Mouse (Mus musculus): Measurements from ENCODE around the gene Pih1d2. TPM values are rescaled to one million over a fixed set of nuclear protein-coding genes. Genes with fewer than 3 reads are reported as not detected.
A peak's percentile ranks its signal among the peaks of the same experiment; 100 is the strongest.

The Pih1d2 gene
- total and polyA plus RNA-seq, 3 experiments = 0.39 to 3.7 (median 2.5) TPM

DNA sequence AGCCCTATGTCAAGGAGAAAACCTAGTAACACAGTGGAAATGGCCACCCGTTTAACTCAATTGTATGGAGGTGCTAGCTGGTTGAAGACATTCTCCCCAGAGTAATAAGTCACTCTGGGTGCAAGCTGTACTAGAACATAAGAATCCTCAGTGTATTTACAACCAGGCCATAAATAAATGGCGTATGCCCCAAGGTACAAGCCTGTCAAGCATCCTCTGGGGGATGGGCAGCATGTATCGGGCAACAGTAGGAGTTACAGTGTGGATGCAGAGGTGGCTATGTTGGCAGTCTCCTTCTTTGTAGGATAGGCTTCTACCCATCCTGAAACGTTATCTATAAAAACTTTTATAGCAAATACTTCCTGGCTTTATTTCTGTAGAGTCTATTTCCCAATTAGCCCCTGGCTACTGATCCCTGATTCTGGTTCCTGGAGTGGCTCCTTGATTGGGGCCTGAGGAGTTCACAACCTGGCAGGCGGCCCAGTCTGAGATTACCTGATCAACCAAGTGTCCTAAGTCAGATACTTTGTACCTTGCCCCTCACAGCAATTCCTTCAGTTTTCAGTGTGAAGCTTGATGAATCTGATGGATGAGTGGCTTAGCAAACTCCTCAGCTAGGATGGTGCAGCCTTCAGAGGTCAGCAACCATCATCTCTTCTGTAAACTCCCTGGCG lies 31.8 kb upstream of the Pih1d2 start:
- no peak overlapping the region for H3K4me3 ChIP-seq (ENCODE audit: low read depth, low read length)
- no peaks in the 10 kb centered on the region for H3K36me3 ChIP-seq (replicated peaks)
- no peaks in the 10 kb centered on the region for H3K4me1 ChIP-seq (ENCODE audit: insufficient read depth, low read depth, low read length)
- DNase-seq (ENCODE audit: low spot score) (no peak), ATAC-seq (ENCODE audit: extremely low read depth, insufficient number of reproducible peaks, low FRiP score, poor library complexity, severe bottlenecking) (no peak)
- TF ChIP-seq GATA1 (IDR thresholded peaks at IDR 0.05; ENCODE audit: borderline replicate concordance, low read length) (no peak), GATA2 (IDR thresholded peaks at IDR 0.05; ENCODE audit: borderline replicate concordance, low read depth, low read length) (no peak), POLR2AphosphoS5 (IDR thresholded peaks at IDR 0.05; ENCODE audit: insufficient replicate concordance, low read depth, low read length) (no peak), CTCF (IDR thresholded peaks at IDR 0.05; ENCODE audit: low read depth, low read length) (no peak), TAL1 (conservative IDR thresholded peaks at IDR 0.05; ENCODE audit: low read depth, low read length) (no peak)
- no peaks in the 10 kb centered on the region for H3K9me3 ChIP-seq (replicated peaks)
- peaks cover 36% of the 10 kb centered on the region for H3K27me3 ChIP-seq (ENCODE audit: insufficient read depth, low read length)

DNA sequence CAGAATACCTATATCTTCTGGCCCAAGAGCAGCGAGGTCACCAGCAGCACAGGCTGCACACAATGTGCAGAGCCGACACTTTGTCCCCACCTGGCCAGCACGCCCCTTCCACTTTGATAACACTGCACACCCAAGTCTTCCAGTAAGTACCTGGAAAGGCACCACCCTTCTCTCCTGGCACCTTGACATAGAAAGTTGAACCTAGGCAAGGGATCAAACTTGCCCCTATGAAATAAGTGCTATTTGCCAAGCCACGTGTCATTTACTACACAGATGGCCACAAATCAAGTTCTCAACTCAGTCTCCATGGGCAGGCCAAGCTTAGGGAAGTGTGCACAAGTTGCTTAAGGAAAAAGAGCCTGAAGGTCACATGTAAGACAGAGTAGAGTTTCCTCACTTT lies 30.2 kb upstream of the Pih1d2 start:
- no peaks in the 10 kb centered on the region for H3K4me1 ChIP-seq (ENCODE audit: insufficient read depth, low read depth, low read length)
- DNase-seq (ENCODE audit: low spot score) (no peak), ATAC-seq (ENCODE audit: extremely low read depth, insufficient number of reproducible peaks, low FRiP score, poor library complexity, severe bottlenecking) (no peak)
- no peak overlapping the region for H3K4me3 ChIP-seq (ENCODE audit: low read depth, low read length)
- H3K36me3 ChIP-seq (replicated peaks) = no peaks in the 10 kb centered on the region
- TF ChIP-seq GATA1 (IDR thresholded peaks at IDR 0.05; ENCODE audit: borderline replicate concordance, low read length) (no peak), TAL1 (conservative IDR thresholded peaks at IDR 0.05; ENCODE audit: low read depth, low read length) (no peak), POLR2AphosphoS5 (IDR thresholded peaks at IDR 0.05; ENCODE audit: insufficient replicate concordance, low read depth, low read length) (no peak), GATA2 (IDR thresholded peaks at IDR 0.05; ENCODE audit: borderline replicate concordance, low read depth, low read length) (no peak), CTCF (IDR thresholded peaks at IDR 0.05; ENCODE audit: low read depth, low read length) (no peak)
- H3K27me3 ChIP-seq (ENCODE audit: insufficient read depth, low read length) = peaks cover 36% of the 10 kb centered on the region
- H3K9me3 ChIP-seq (replicated peaks) = no peaks in the 10 kb centered on the region

DNA sequence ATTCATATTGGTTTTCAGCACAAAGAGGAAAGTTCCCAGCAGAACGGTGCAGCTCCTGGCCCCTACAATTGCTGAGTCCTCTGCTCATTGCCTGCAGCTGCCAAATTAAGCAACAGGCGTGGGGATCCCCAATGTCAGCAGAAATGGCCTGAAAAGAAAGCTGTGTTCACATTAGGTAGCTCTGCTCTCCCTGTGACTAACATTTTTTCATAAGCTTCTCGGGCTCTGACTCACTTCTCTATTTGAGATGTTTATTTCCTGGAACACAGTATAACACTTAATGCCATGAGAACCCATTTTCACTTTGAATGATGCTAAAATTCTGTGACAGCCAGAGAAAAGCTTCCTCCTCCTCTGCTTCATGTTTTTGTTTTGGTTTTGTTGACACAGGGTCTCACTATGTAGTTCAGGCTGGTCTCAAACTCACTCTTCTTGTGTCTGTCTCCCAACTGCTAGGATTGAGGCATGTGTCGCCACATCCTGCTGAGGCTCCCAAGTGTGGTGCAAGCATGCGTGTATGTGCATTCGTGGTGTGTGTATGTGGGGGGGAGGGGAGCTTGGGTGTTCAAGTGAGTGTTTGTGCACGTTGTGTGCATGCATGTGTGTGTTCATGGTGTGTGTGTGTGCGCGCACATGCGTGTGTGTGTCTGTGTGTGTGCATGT lies 26.1 kb upstream of the Pih1d2 start:
- Histone ChIP-seq H3K36me3 (replicated peaks) (peaks cover 26% of the 10 kb centered on the region), H3K27me3 (ENCODE audit: insufficient read depth, low read length) (peaks cover 19% of the 10 kb centered on the region), H3K9me3 (replicated peaks) (no peaks in the 10 kb centered on the region), H3K4me3 (ENCODE audit: low read depth, low read length) (no peak overlapping the region), H3K4me1 (ENCODE audit: insufficient read depth, low read depth, low read length) (no peaks in the 10 kb centered on the region)
- TF ChIP-seq TAL1 (conservative IDR thresholded peaks at IDR 0.05; ENCODE audit: low read depth, low read length) (no peak), CTCF (IDR thresholded peaks at IDR 0.05; ENCODE audit: low read depth, low read length) (no peak), GATA1 (IDR thresholded peaks at IDR 0.05; ENCODE audit: borderline replicate concordance, low read length) (no peak), POLR2AphosphoS5 (IDR thresholded peaks at IDR 0.05; ENCODE audit: insufficient replicate concordance, low read depth, low read length) (no peak), GATA2 (IDR thresholded peaks at IDR 0.05; ENCODE audit: borderline replicate concordance, low read depth, low read length) (no peak)
- no peak for DNase-seq (ENCODE audit: low spot score)
- no peak for ATAC-seq (ENCODE audit: extremely low read depth, insufficient number of reproducible peaks, low FRiP score, poor library complexity, severe bottlenecking)

DNA sequence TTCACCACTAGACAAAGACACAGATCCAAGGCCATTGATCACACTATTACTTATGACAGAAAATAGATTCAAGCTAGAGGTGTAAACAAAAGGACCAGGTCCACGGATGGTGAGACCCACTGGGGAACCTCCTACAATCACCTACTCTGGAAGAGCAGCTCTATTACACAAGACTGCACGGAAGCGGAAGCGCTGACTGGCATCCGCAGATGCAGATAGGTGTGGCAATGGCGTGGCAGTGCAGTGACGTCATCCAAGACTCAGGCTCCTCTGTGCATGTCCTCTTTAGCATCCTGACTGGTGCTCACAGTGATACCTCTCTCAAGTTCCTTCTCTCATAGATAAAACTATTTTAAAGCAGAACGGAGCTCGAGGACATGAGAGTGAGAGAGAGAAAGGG lies 24.2 kb upstream of the Pih1d2 start:
- ATAC-seq (ENCODE audit: extremely low read depth, insufficient number of reproducible peaks, low FRiP score, poor library complexity, severe bottlenecking) (no peak), DNase-seq (ENCODE audit: low spot score) (no peak)
- H3K4me1 ChIP-seq (ENCODE audit: insufficient read depth, low read depth, low read length) = no peaks in the 10 kb centered on the region; the same call in 1 of the 2 replicates
- H3K9me3 ChIP-seq (replicated peaks) = no peaks in the 10 kb centered on the region
- peaks cover 44% of the 10 kb centered on the region for H3K36me3 ChIP-seq (replicated peaks)
- TF ChIP-seq POLR2AphosphoS5 (IDR thresholded peaks at IDR 0.05; ENCODE audit: insufficient replicate concordance, low read depth, low read length) = no peak
- TF ChIP-seq TAL1 (conservative IDR thresholded peaks at IDR 0.05; ENCODE audit: low read depth, low read length) = no peak
- H3K27me3 ChIP-seq (ENCODE audit: insufficient read depth, low read length) = peaks cover 8% of the 10 kb centered on the region
- no peak overlapping the region for H3K4me3 ChIP-seq (ENCODE audit: low read depth, low read length)

DNA sequence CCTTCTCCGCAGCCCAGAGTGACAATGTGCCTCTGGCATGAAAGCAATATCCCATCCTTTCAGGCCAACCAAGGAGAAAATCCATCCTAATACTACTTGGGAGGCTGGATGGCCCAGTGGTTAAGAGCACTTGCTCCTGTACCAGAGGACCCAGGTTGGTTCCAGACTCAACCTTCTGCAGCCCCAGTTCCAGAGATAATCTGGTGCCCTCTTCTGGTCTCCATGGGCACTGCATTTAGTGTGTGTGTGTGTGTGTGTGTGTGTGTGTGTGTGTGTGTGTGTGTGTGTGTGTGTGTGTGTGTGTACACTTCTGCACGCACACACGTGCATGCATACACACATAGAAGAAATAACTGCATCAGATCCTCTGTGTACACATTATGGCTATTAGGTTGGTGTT lies 23.6 kb upstream of the Pih1d2 start:
- no peak for ATAC-seq (ENCODE audit: extremely low read depth, insufficient number of reproducible peaks, low FRiP score, poor library complexity, severe bottlenecking)
- Histone ChIP-seq H3K4me3 (ENCODE audit: low read depth, low read length) (no peak overlapping the region), H3K4me1 (ENCODE audit: insufficient read depth, low read depth, low read length) (peaks cover under 1% of the 10 kb centered on the region; the same call in 1 of the 2 replicates), H3K9me3 (replicated peaks) (no peaks in the 10 kb centered on the region), H3K27me3 (ENCODE audit: insufficient read depth, low read length) (peaks cover 8% of the 10 kb centered on the region), H3K36me3 (replicated peaks) (peaks cover 50% of the 10 kb centered on the region)
- TF ChIP-seq GATA2 (IDR thresholded peaks at IDR 0.05; ENCODE audit: borderline replicate concordance, low read depth, low read length) (no peak), CTCF (IDR thresholded peaks at IDR 0.05; ENCODE audit: low read depth, low read length) (peak; percentile 56)
- DNase-seq (ENCODE audit: low spot score) = no peak

DNA sequence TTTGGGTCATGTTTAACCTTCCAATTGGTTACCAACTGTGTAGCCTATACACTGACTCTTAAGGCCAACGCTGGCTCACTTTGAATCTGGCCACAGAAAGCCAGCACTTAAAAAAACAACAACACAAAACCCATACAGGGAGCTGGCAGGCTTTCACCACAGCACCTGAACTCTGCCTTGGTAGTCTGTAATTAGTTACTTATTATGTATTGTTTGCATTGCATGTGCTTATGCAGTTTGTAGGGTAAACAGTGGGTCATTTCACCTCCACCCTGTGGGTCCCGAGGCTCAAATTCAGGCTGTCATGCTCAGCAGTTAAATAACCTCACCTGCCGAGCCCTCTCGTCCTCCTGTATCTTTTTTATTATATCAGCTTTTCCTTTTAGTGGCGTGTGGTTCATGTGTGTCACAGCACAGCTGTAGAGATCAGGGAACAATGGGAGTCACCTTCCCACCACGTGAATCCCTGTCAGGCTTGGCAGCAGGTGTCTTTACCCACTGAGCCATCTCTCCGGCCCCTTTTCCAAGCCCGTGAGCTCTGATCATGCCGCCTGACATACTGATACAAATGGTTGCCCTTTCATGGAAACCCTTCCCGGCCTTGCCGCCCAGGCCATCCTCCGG lies 22.2 kb upstream of the Pih1d2 start:
- no peak for TF ChIP-seq POLR2AphosphoS5 (IDR thresholded peaks at IDR 0.05; ENCODE audit: insufficient replicate concordance, low read depth, low read length)
- TF ChIP-seq GATA2 (IDR thresholded peaks at IDR 0.05; ENCODE audit: borderline replicate concordance, low read depth, low read length) = no peak
- no peak for TF ChIP-seq TAL1 (conservative IDR thresholded peaks at IDR 0.05; ENCODE audit: low read depth, low read length)
- TF ChIP-seq GATA1 (IDR thresholded peaks at IDR 0.05; ENCODE audit: borderline replicate concordance, low read length) = no peak
- TF ChIP-seq CTCF (IDR thresholded peaks at IDR 0.05; ENCODE audit: low read depth, low read length) = no peak
- Histone ChIP-seq H3K4me1 (ENCODE audit: insufficient read depth, low read depth, low read length) (peaks cover 2% of the 10 kb centered on the region; the same call in 1 of the 2 replicates), H3K4me3 (ENCODE audit: low read depth, low read length) (no peak overlapping the region), H3K27me3 (ENCODE audit: insufficient read depth, low read length) (peaks cover 8% of the 10 kb centered on the region), H3K36me3 (replicated peaks) (peaks cover 63% of the 10 kb centered on the region), H3K9me3 (replicated peaks) (no peaks in the 10 kb centered on the region)
- ATAC-seq (ENCODE audit: extremely low read depth, insufficient number of reproducible peaks, low FRiP score, poor library complexity, severe bottlenecking) (no peak), DNase-seq (ENCODE audit: low spot score) (no peak)

Measured in G1E (cell line).